Comparison of ENCODE assay signal across 11 mouse cellular contexts in genomic region chr16:30645841-30646558, GRCm38 (mm10). TPM values are rescaled to one million over a fixed set of nuclear protein-coding genes. Genes with fewer than 3 reads are reported as not detected.
A peak's percentile ranks its signal among the peaks of the same experiment; 100 is the strongest.
DNase-seq lines count a peak whose midpoint lies in the region; ATAC-seq lines count a peak whose summit lies in the region.
"Had no signal": no experiment of that assay in that cellular context is flagged by ENCODE, and none has a peak within 500 bp of the region (broad histone marks: within the 10 kb centered on the region; RNA-seq: fewer than 3 reads in every experiment).

No protein-coding gene starts in this region.

- H3K27me3 ChIP-seq in forebrain, embryonic 15.5 days, result no peaks in the 10 kb centered on the region
- H3K27me3 ChIP-seq: embryonic facial prominence, embryonic 12.5 days; stomach, embryonic 15.5 days had no signal

- WGBS in forebrain, embryonic 15.5 days, result 31% methylated on average over 9 of the region's 9 CpGs

- intact Hi-C loops in heart, postnatal 36 days (cut with DNase I), result no loop called here

- no peaks in the 10 kb centered on the region for H3K36me3 ChIP-seq in forebrain, embryonic 15.5 days
- H3K36me3 ChIP-seq: embryonic facial prominence, embryonic 12.5 days; stomach, embryonic 15.5 days had no signal

- H3K4me3 ChIP-seq in forebrain, embryonic 15.5 days, result no peak overlapping the region
- H3K4me3 ChIP-seq: embryonic facial prominence, embryonic 12.5 days; stomach, embryonic 15.5 days had no signal

- ATAC-seq in forebrain, embryonic 15.5 days (replicated peaks), result no peak

- no peak overlapping the region for H3K9ac ChIP-seq in forebrain, embryonic 15.5 days (replicated peaks)
- H3K9ac ChIP-seq: embryonic facial prominence, embryonic 12.5 days; stomach, embryonic 15.5 days had no signal

- H3K4me1 ChIP-seq in forebrain, embryonic 15.5 days, result no peaks in the 10 kb centered on the region
- H3K4me1 ChIP-seq: stomach, embryonic 15.5 days had no signal

- no peak overlapping the region for H3K27ac ChIP-seq in forebrain, embryonic 15.5 days (replicated peaks)
- H3K27ac ChIP-seq: embryonic facial prominence, embryonic 12.5 days; stomach, embryonic 15.5 days had no signal

- peak; percentile 39 for DNase-seq in adrenal gland, postnatal 10 days
- DNase-seq in adrenal gland, adult 8-10 months, result no peak
- peak; percentile 15 for DNase-seq in lung, postnatal 36 days
- DNase-seq in lung, postnatal 4 days, result no peak
- DNase-seq in cerebellum, adult 9-10 months, result peak; percentile 56
- peak; percentile 30 for DNase-seq in yolk sac, embryonic 10.5 days (ENCODE audit: low spot score)
- no peak for DNase-seq in heart, postnatal 36 days
- DNase-seq: layer of hippocampus, postnatal 36 days had no signal

- no peak overlapping the region for H3K4me2 ChIP-seq in forebrain, embryonic 15.5 days (replicated peaks)
- H3K4me2 ChIP-seq: embryonic facial prominence, embryonic 12.5 days; stomach, embryonic 15.5 days had no signal

- H3K9me3 ChIP-seq in forebrain, embryonic 15.5 days, result no peaks in the 10 kb centered on the region
- H3K9me3 ChIP-seq: embryonic facial prominence, embryonic 12.5 days; stomach, embryonic 15.5 days had no signal

RNA-seq across cellular contexts. Expression of gene Fam43a, which starts 46.5 kb away (rescaled TPM):
- total RNA-seq in adrenal gland, postnatal 10 days (2021), result 10 to 100 TPM; 37.4 to 47.7 TPM
- 10 to 100 TPM; 36.5 to 45.0 (median 38.5) TPM for total RNA-seq in adrenal gland, adult 8-10 months (2022)
- polyA plus RNA-seq in forebrain, embryonic 15.5 days (2015; fragmentation: Nextera tagmentation; extraction: Ambion mirVana), result 9.9 and 10.7 TPM in 2 replicates
- total RNA-seq in heart, postnatal 36 days (2021), result 10 to 100 TPM; 27.4 to 31.6 TPM

RNA-seq across cellular contexts. Expression of gene Lsg1, which starts 58.6 kb away (rescaled TPM):
- 10 to 100 TPM; 34.4 to 35.2 TPM for total RNA-seq in adrenal gland, postnatal 10 days (2021)
- total RNA-seq in adrenal gland, adult 8-10 months (2022), result 10 to 100 TPM; 36.7 to 47.3 (median 40.5) TPM
- polyA plus RNA-seq in forebrain, embryonic 15.5 days (2015; fragmentation: Nextera tagmentation; extraction: Ambion mirVana), result 56.2 and 59.4 TPM in 2 replicates
- 10 to 100 TPM; 19.6 to 20.4 TPM for total RNA-seq in heart, postnatal 36 days (2021)

Comparison
In these comparisons a context has a peak if more than half of its experiments do, and no peak if none do; other contexts are left out.
1. DNase-seq: peak in adrenal gland, postnatal 10 days (single experiment), lung, postnatal 36 days (single experiment), cerebellum, adult 9-10 months (single experiment) and yolk sac, embryonic 10.5 days (single experiment); none in adrenal gland, adult 8-10 months (single experiment), lung, postnatal 4 days (0 of 2) and heart, postnatal 36 days (0 of 2).